Mouse (Mus musculus) kidney, postnatal 25 days (tissue): ENCODE measurements around the gene Olfr287.

Source experiments
- DNase-seq, 2 experiments: peaks; one replicate each; pipeline ENCODE4 v3.0.0; 2021; ENCODE audit warnings: mixed read lengths in 2 of 2

The Olfr287 gene

GRCm38 (mm10) chr15:98220877-98221276, at the start of gene Olfr287, which contains the start of gene Gm44579:
Olfr287 (minus strand) TSS chr15:98221056.
Gm44579 (minus strand) TSS chr15:98220977.
- DNase-seq, result no peak

- no peak for DNase-seq
These were observed 36.9 kb upstream of the Olfr287 start for GRCm38 (mm10) chr15:98257776-98258175.

- no peak for DNase-seq
These were observed 36.3 kb upstream of the Olfr287 start, which contains the start of gene H1fnt for GRCm38 (mm10) chr15:98257193-98257592. H1fnt (minus strand) TSS chr15:98257293.

GRCm38 (mm10) chr15:98256271-98256670, 35.4 kb upstream of the Olfr287 start:
- DNase-seq, result peak; percentile 62 to 86

- no peak for DNase-seq
These were observed 14.6 kb upstream of the Olfr287 start for GRCm38 (mm10) chr15:98235442-98235841.

GRCm38 (mm10) chr15:98234350-98234749, 13.5 kb upstream of the Olfr287 start, which contains the start of gene Olfr286:
Olfr286 (minus strand) TSS chr15:98234450.
- no peak for DNase-seq

- no peak for DNase-seq
These were observed 5.2 kb upstream of the Olfr287 start for GRCm38 (mm10) chr15:98226096-98226495.

- DNase-seq, result no peak
These were observed 4.8 kb upstream of the Olfr287 start for GRCm38 (mm10) chr15:98225610-98226009.

- DNase-seq, result no peak
These were observed 1.5 kb upstream of the Olfr287 start for GRCm38 (mm10) chr15:98222377-98222776.

- no peak for DNase-seq
These were observed 6.7 kb downstream of the Olfr287 start for GRCm38 (mm10) chr15:98214130-98214529.

- peak; percentile 18 to 51 for DNase-seq
These were observed 7.5 kb downstream of the Olfr287 start for GRCm38 (mm10) chr15:98213336-98213870.

- peak; percentile 50 to 80 for DNase-seq
These were observed 11.2 kb downstream of the Olfr287 start for GRCm38 (mm10) chr15:98209676-98210075.

- DNase-seq, result no peak
These were observed 25.4 kb downstream of the Olfr287 start, which contains the start of gene Olfr288 for GRCm38 (mm10) chr15:98195442-98195841. Olfr288 (minus strand) TSS chr15:98195542.

GRCm38 (mm10) chr15:98184456-98184855, 36.4 kb downstream of the Olfr287 start:
- DNase-seq, result no peak

- peak in 1 of 2 experiments; percentile 43 for DNase-seq
These were observed 38.8 kb downstream of the Olfr287 start for GRCm38 (mm10) chr15:98181856-98182570.

GRCm38 (mm10) chr15:98181132-98181711, 39.6 kb downstream of the Olfr287 start:
- DNase-seq, result peak; percentile 93 to 96

- no peak for DNase-seq
These were observed 40.2 kb downstream of the Olfr287 start for GRCm38 (mm10) chr15:98180567-98181131.

- no peak for DNase-seq
These were observed 43.5 kb downstream of the Olfr287 start for GRCm38 (mm10) chr15:98177320-98177719.

- peak in 1 of 2 experiments; percentile 28 for DNase-seq
These were observed 47.0 kb downstream of the Olfr287 start for GRCm38 (mm10) chr15:98173821-98174220.

- no peak for DNase-seq
These were observed 48.7 kb downstream of the Olfr287 start for GRCm38 (mm10) chr15:98172113-98172512.

GRCm38 (mm10) chr15:98170917-98171316, 49.9 kb downstream of the Olfr287 start:
- no peak for DNase-seq

- no peak for DNase-seq
These were observed 50.5 kb downstream of the Olfr287 start for GRCm38 (mm10) chr15:98170365-98170764.

- no peak for DNase-seq
These were observed 52.2 kb downstream of the Olfr287 start for GRCm38 (mm10) chr15:98168622-98169004.
